Mouse (Mus musculus): ENCODE measurements at regions not wholly inside any gene's neighbourhood (a gene's known extent, or its start where the extent isn't known, plus 50 kb on each side); places are given as distances from the start of the nearest gene placed in this dataset.

- no peak overlapping the region for H3K4me3 ChIP-seq (replicated peaks; ENCODE audit: low read length)
- no peaks in the 10 kb centered on the region for H3K27me3 ChIP-seq (ENCODE audit: insufficient read depth, low read length)
- TF ChIP-seq POU5F1 (IDR thresholded peaks at IDR 0.05; ENCODE audit: borderline replicate concordance, low read length), result no peak
- TF ChIP-seq CTCF (conservative IDR thresholded peaks at IDR 0.05; ENCODE audit: low read length), result no peak
- TF ChIP-seq NANOG (IDR thresholded peaks at IDR 0.05; ENCODE audit: borderline replicate concordance, low read length), result no peak
- no peaks in the 10 kb centered on the region for H3K36me3 ChIP-seq (ENCODE audit: insufficient read depth, low read length)
- H3K4me1 ChIP-seq (replicated peaks; ENCODE audit: low read depth, low read length), result no peaks in the 10 kb centered on the region
- H3K9me3 ChIP-seq (ENCODE audit: low read length), result no peaks in the 10 kb centered on the region
Measured at GRCm38 (mm10) chr17:16176782-16177510, 346.1 kb upstream of the Rgmb start.

- no peaks in the 10 kb centered on the region for H3K36me3 ChIP-seq (ENCODE audit: insufficient read depth, low read length)
- H3K4me3 ChIP-seq (replicated peaks; ENCODE audit: low read length), result no peak overlapping the region
- TF ChIP-seq CTCF (conservative IDR thresholded peaks at IDR 0.05; ENCODE audit: low read length), result no peak
- TF ChIP-seq POU5F1 (IDR thresholded peaks at IDR 0.05; ENCODE audit: borderline replicate concordance, low read length), result no peak
- TF ChIP-seq NANOG (IDR thresholded peaks at IDR 0.05; ENCODE audit: borderline replicate concordance, low read length), result no peak
- H3K4me1 ChIP-seq (replicated peaks; ENCODE audit: low read depth, low read length), result no peaks in the 10 kb centered on the region
- H3K9me3 ChIP-seq (ENCODE audit: low read length), result no peaks in the 10 kb centered on the region
- H3K27me3 ChIP-seq (ENCODE audit: insufficient read depth, low read length), result no peaks in the 10 kb centered on the region
Measured at GRCm38 (mm10) chr17:16173568-16174105, 342.8 kb upstream of the Rgmb start.

GRCm38 (mm10) chr17:16166731-16167130, 335.9 kb upstream of the Rgmb start:
- TF ChIP-seq NANOG (IDR thresholded peaks at IDR 0.05; ENCODE audit: borderline replicate concordance, low read length), result no peak
- TF ChIP-seq CTCF (conservative IDR thresholded peaks at IDR 0.05; ENCODE audit: low read length), result no peak
- TF ChIP-seq POU5F1 (IDR thresholded peaks at IDR 0.05; ENCODE audit: borderline replicate concordance, low read length), result no peak
- H3K4me1 ChIP-seq (replicated peaks; ENCODE audit: low read depth, low read length), result no peaks in the 10 kb centered on the region

GRCm38 (mm10) chr17:16158119-16158518, 327.3 kb upstream of the Rgmb start:
- H3K4me3 ChIP-seq (replicated peaks; ENCODE audit: low read length), result no peak overlapping the region
- H3K4me1 ChIP-seq (replicated peaks; ENCODE audit: low read depth, low read length), result no peaks in the 10 kb centered on the region
- TF ChIP-seq CTCF (conservative IDR thresholded peaks at IDR 0.05; ENCODE audit: low read length) (no peak), NANOG (IDR thresholded peaks at IDR 0.05; ENCODE audit: borderline replicate concordance, low read length) (no peak), POU5F1 (IDR thresholded peaks at IDR 0.05; ENCODE audit: borderline replicate concordance, low read length) (no peak)
- peaks cover 8% of the 10 kb centered on the region; the same call in 1 of the 2 replicates for H3K9me3 ChIP-seq (ENCODE audit: low read length)
- H3K36me3 ChIP-seq (ENCODE audit: insufficient read depth, low read length), result no peaks in the 10 kb centered on the region
- H3K27me3 ChIP-seq (ENCODE audit: insufficient read depth, low read length), result no peaks in the 10 kb centered on the region

More at GRCm38 (mm10) chr17:16166731-16167130, 335.9 kb upstream of the Rgmb start:
- no peaks in the 10 kb centered on the region for H3K36me3 ChIP-seq (ENCODE audit: insufficient read depth, low read length)
- H3K9me3 ChIP-seq (ENCODE audit: low read length), result no peaks in the 10 kb centered on the region
- no peaks in the 10 kb centered on the region for H3K27me3 ChIP-seq (ENCODE audit: insufficient read depth, low read length)
- H3K4me3 ChIP-seq (replicated peaks; ENCODE audit: low read length), result no peak overlapping the region

- Histone ChIP-seq H3K4me3 (replicated peaks; ENCODE audit: low read length) (no peak overlapping the region), H3K9me3 (ENCODE audit: low read length) (peaks cover 8% of the 10 kb centered on the region; the same call in 1 of the 2 replicates), H3K36me3 (ENCODE audit: insufficient read depth, low read length) (no peaks in the 10 kb centered on the region), H3K27me3 (ENCODE audit: insufficient read depth, low read length) (no peaks in the 10 kb centered on the region), H3K4me1 (replicated peaks; ENCODE audit: low read depth, low read length) (no peaks in the 10 kb centered on the region)
- TF ChIP-seq CTCF (conservative IDR thresholded peaks at IDR 0.05; ENCODE audit: low read length), result no peak
- TF ChIP-seq POU5F1 (IDR thresholded peaks at IDR 0.05; ENCODE audit: borderline replicate concordance, low read length), result no peak
- TF ChIP-seq NANOG (IDR thresholded peaks at IDR 0.05; ENCODE audit: borderline replicate concordance, low read length), result no peak
Measured at GRCm38 (mm10) chr17:16157711-16158110, 326.9 kb upstream of the Rgmb start.

GRCm38 (mm10) chr17:16157135-16157534, 326.3 kb upstream of the Rgmb start:
- H3K36me3 ChIP-seq (ENCODE audit: insufficient read depth, low read length), result no peaks in the 10 kb centered on the region
- TF ChIP-seq CTCF (conservative IDR thresholded peaks at IDR 0.05; ENCODE audit: low read length) (no peak), NANOG (IDR thresholded peaks at IDR 0.05; ENCODE audit: borderline replicate concordance, low read length) (no peak), POU5F1 (IDR thresholded peaks at IDR 0.05; ENCODE audit: borderline replicate concordance, low read length) (no peak)
- H3K9me3 ChIP-seq (ENCODE audit: low read length), result peaks cover 8% of the 10 kb centered on the region; the same call in 1 of the 2 replicates
- H3K27me3 ChIP-seq (ENCODE audit: insufficient read depth, low read length), result no peaks in the 10 kb centered on the region
- no peaks in the 10 kb centered on the region for H3K4me1 ChIP-seq (replicated peaks; ENCODE audit: low read depth, low read length)
- no peak overlapping the region for H3K4me3 ChIP-seq (replicated peaks; ENCODE audit: low read length)

- no peak for TF ChIP-seq CTCF (conservative IDR thresholded peaks at IDR 0.05; ENCODE audit: low read length)
- no peak for TF ChIP-seq POU5F1 (IDR thresholded peaks at IDR 0.05; ENCODE audit: borderline replicate concordance, low read length)
- TF ChIP-seq NANOG (IDR thresholded peaks at IDR 0.05; ENCODE audit: borderline replicate concordance, low read length), result no peak
- H3K4me1 ChIP-seq (replicated peaks; ENCODE audit: low read depth, low read length), result no peaks in the 10 kb centered on the region
- peaks cover 8% of the 10 kb centered on the region; the same call in 1 of the 2 replicates for H3K9me3 ChIP-seq (ENCODE audit: low read length)
- no peak overlapping the region for H3K4me3 ChIP-seq (replicated peaks; ENCODE audit: low read length)
- no peaks in the 10 kb centered on the region for H3K36me3 ChIP-seq (ENCODE audit: insufficient read depth, low read length)
- no peaks in the 10 kb centered on the region for H3K27me3 ChIP-seq (ENCODE audit: insufficient read depth, low read length)
Measured at GRCm38 (mm10) chr17:16156596-16156995, 325.8 kb upstream of the Rgmb start.

GRCm38 (mm10) chr17:16155587-16155986, 324.7 kb upstream of the Rgmb start:
- no peaks in the 10 kb centered on the region for H3K27me3 ChIP-seq (ENCODE audit: insufficient read depth, low read length)

More at GRCm38 (mm10) chr17:16155587-16155986, 324.7 kb upstream of the Rgmb start:
- no peak overlapping the region for H3K4me3 ChIP-seq (replicated peaks; ENCODE audit: low read length)
- TF ChIP-seq NANOG (IDR thresholded peaks at IDR 0.05; ENCODE audit: borderline replicate concordance, low read length) (no peak), CTCF (conservative IDR thresholded peaks at IDR 0.05; ENCODE audit: low read length) (no peak), POU5F1 (IDR thresholded peaks at IDR 0.05; ENCODE audit: borderline replicate concordance, low read length) (no peak)
- no peaks in the 10 kb centered on the region for H3K36me3 ChIP-seq (ENCODE audit: insufficient read depth, low read length)
- no peaks in the 10 kb centered on the region for H3K4me1 ChIP-seq (replicated peaks; ENCODE audit: low read depth, low read length)
- peaks cover 4% of the 10 kb centered on the region; the same call in 1 of the 2 replicates for H3K9me3 ChIP-seq (ENCODE audit: low read length)

All from E14TG2a.4 (cell line).